Mouse (Mus musculus) limb, embryonic 14.5 days (tissue): Measurements from ENCODE around the gene Llgl2. TPM values are rescaled to one million over a fixed set of nuclear protein-coding genes. Genes with fewer than 3 reads are reported as not detected.

Experiments
- ATAC-seq: fragments of 200-750 bp; cut with Nextera tagmentation; 2 replicates; pipeline ENCODE4 v1.8.0; 2017; ENCODE audit warnings: low read depth, moderate number of reproducible peaks, moderate TSS enrichment; ENCODE audit not compliant: low FRiP score
- DNase-seq: peaks from one replicate; pipeline ENCODE4 v3.0.0-alpha.2; 2015; ENCODE audit warnings: low spot score
- H3K27ac ChIP-seq: fragments of 300-500 bp; sonication (generic); replicated peaks from 2 replicates; pipeline ENCODE4 v1.5.1; 2014; ENCODE audit warnings: low read depth, mild to moderate bottlenecking, low read length, moderate library complexity, mixed read lengths
- H3K27me3 ChIP-seq: fragments of 300-500 bp; sonication (generic); 2 replicates; pipeline ENCODE4 v1.6.1; 2014; ENCODE audit warnings: low read length, mixed read lengths; ENCODE audit not compliant: control insufficient read depth, insufficient read depth
- H3K36me3 ChIP-seq: fragments of 300-500 bp; sonication (generic); 2 replicates; pipeline ENCODE4 v1.6.1; 2014; ENCODE audit warnings: mild to moderate bottlenecking, low read length, moderate library complexity, mixed read lengths; ENCODE audit not compliant: control insufficient read depth, insufficient read depth
- H3K4me1 ChIP-seq: fragments of 300-500 bp; sonication (generic); 2 replicates; pipeline ENCODE4 v1.6.1; 2014; ENCODE audit warnings: antibody characterized with exemption, low read length, mixed read lengths; ENCODE audit not compliant: control insufficient read depth, insufficient read depth
- H3K4me2 ChIP-seq: fragments of 300-500 bp; sonication (generic); replicated peaks from 2 replicates; pipeline ENCODE4 v1.6.1; 2014; ENCODE audit warnings: low read depth, mild to moderate bottlenecking, low read length, moderate library complexity; ENCODE audit not compliant: severe bottlenecking
- H3K4me3 ChIP-seq: fragments of 300-500 bp; sonication (generic); replicated peaks from 2 replicates; pipeline ENCODE4 v1.5.1; 2014; ENCODE audit warnings: low read length
- H3K9ac ChIP-seq: fragments of 300-500 bp; sonication (generic); 2 replicates; pipeline ENCODE4 v1.6.1; 2014; ENCODE audit warnings: mild to moderate bottlenecking, low read depth, low read length, moderate library complexity; ENCODE audit not compliant: severe bottlenecking
- H3K9me3 ChIP-seq: fragments of 300-500 bp; sonication (generic); 2 replicates; pipeline ENCODE4 v1.6.1; 2016; ENCODE audit warnings: low read length; ENCODE audit not compliant: control insufficient read depth
- POLR2A ChIP-seq: fragments of 200-500 bp; IDR thresholded peaks from 2 replicates; pipeline ENCODE4 v1.8.0; 2012; ENCODE audit warnings: inconsistent platforms, mild to moderate bottlenecking, moderate library complexity, borderline replicate concordance; ENCODE audit not compliant: insufficient read depth, insufficient read length; ENCODE audit errors: extremely low read depth
- WGBS: fragments of 180-500 bp; shearing (Covaris S2); extraction: QIAGEN DNeasy Blood & Tissue Kit; methylation state at CpG from one replicate; pipeline ENCODE4 v1.1.7; 2014; 5-methylcytosine and 5-hydroxymethylcytosine counted together
- polyA plus RNA-seq, 2 experiments: library from polyadenylated mRNA; depleted of rRNA in 1 of 2; stranded (reverse) in 1 of 2; unstranded in 1 of 2; fragments of >200 nt; fragmentation: Nextera tagmentation in 1 of 2; extraction: Ambion mirVana in 1 of 2; gene quantifications; 2 replicates each; pipeline versions ENCODE4 v1.2.1 to v1.2.3; 2012 to 2014

Llgl2 gene
- polyA plus RNA-seq, 2 experiments, result 11.2 to 12.3 TPM

GRCm38 (mm10) chr11:115833021-115833513 lies 9.2 kb downstream of the Llgl2 start:
- no peak overlapping the region for H3K4me2 ChIP-seq
- no peaks in the 10 kb centered on the region for H3K9me3 ChIP-seq
- no peak for TF ChIP-seq POLR2A
- H3K9ac ChIP-seq, result no peak overlapping the region
- no peak for ATAC-seq
- peaks cover 16% of the 10 kb centered on the region for H3K4me1 ChIP-seq
- no peak for DNase-seq
- no peak overlapping the region for H3K4me3 ChIP-seq
- 20% methylated on average over 8 of the region's 8 CpGs for WGBS
- H3K27ac ChIP-seq, result no peak overlapping the region
- no peaks in the 10 kb centered on the region for H3K36me3 ChIP-seq
- H3K27me3 ChIP-seq, result no peaks in the 10 kb centered on the region

GRCm38 (mm10) chr11:115834033-115834432 lies 10.2 kb downstream of the Llgl2 start:
- H3K4me3 ChIP-seq, result no peak overlapping the region
- no peak for TF ChIP-seq POLR2A
- no peaks in the 10 kb centered on the region for H3K9me3 ChIP-seq
- 54% methylated on average over 6 of the region's 6 CpGs for WGBS
- DNase-seq, result no peak
- H3K27ac ChIP-seq, result no peak overlapping the region
- H3K4me2 ChIP-seq, result no peak overlapping the region
- ATAC-seq, result no peak
- H3K9ac ChIP-seq, result no peak overlapping the region
- no peaks in the 10 kb centered on the region for H3K36me3 ChIP-seq
- no peaks in the 10 kb centered on the region for H3K27me3 ChIP-seq
- H3K4me1 ChIP-seq, result peaks cover 21% of the 10 kb centered on the region

GRCm38 (mm10) chr11:115836656-115837395 lies 13.0 kb downstream of the Llgl2 start:
- 55% methylated on average over 11 of the region's 11 CpGs for WGBS
- ATAC-seq, result no peak
- no peak for TF ChIP-seq POLR2A

GRCm38 (mm10) chr11:115837606-115838345 lies 13.9 kb downstream of the Llgl2 start:
- no peak overlapping the region for H3K9ac ChIP-seq
- no peaks in the 10 kb centered on the region for H3K36me3 ChIP-seq
- H3K4me3 ChIP-seq, result no peak overlapping the region
- no peak for TF ChIP-seq POLR2A
- no peaks in the 10 kb centered on the region for H3K9me3 ChIP-seq
- H3K27ac ChIP-seq, result no peak overlapping the region
- no peak overlapping the region for H3K4me2 ChIP-seq
- 95% methylated on average over 22 of the region's 22 CpGs for WGBS
- H3K4me1 ChIP-seq, result peaks cover 22% of the 10 kb centered on the region
- DNase-seq, result no peak
- ATAC-seq, result no peak
- no peaks in the 10 kb centered on the region for H3K27me3 ChIP-seq

More at GRCm38 (mm10) chr11:115836656-115837395, 13.0 kb downstream of the Llgl2 start:
- H3K27ac ChIP-seq, result no peak overlapping the region
- H3K4me1 ChIP-seq, result peaks cover 22% of the 10 kb centered on the region
- DNase-seq, result no peak
- no peaks in the 10 kb centered on the region for H3K9me3 ChIP-seq
- H3K4me3 ChIP-seq, result no peak overlapping the region
- H3K27me3 ChIP-seq, result no peaks in the 10 kb centered on the region
- H3K4me2 ChIP-seq, result no peak overlapping the region
- H3K9ac ChIP-seq, result no peak overlapping the region
- H3K36me3 ChIP-seq, result no peaks in the 10 kb centered on the region

- Histone ChIP-seq H3K36me3 (no peaks in the 10 kb centered on the region), H3K4me1 (peaks cover 15% of the 10 kb centered on the region; the same call in 1 of the 2 replicates), H3K9ac (no peak overlapping the region), H3K4me3 (no peak overlapping the region), H3K27ac (no peak overlapping the region), H3K27me3 (no peaks in the 10 kb centered on the region), H3K9me3 (no peaks in the 10 kb centered on the region), H3K4me2 (no peak overlapping the region)
- WGBS, result 23% methylated on average over 4 of the region's 4 CpGs
- DNase-seq, result no peak
- ATAC-seq, result 0 out of 2 replicates have a peak, but pooled peaks have one; percentile 13
- TF ChIP-seq POLR2A, result no peak
Measured at GRCm38 (mm10) chr11:115838895-115839311, 15.1 kb downstream of the Llgl2 start.
